Mouse (Mus musculus) liver, embryonic 14.5 days (tissue): ENCODE measurements around the gene Praf2.
A peak's percentile ranks its signal among the peaks of the same experiment; 100 is the strongest.

Experiments used
- CTCF ChIP-seq: IDR thresholded peaks from 2 replicates; pipeline ENCODE4 v1.5.1; 2016; ENCODE audit warnings: antibody characterized with exemption, low read depth, control low read depth
- EP300 ChIP-seq: IDR thresholded peaks from 2 replicates; pipeline ENCODE4 v1.6.1; 2016; ENCODE audit warnings: antibody characterized with exemption, low read depth

DNA sequence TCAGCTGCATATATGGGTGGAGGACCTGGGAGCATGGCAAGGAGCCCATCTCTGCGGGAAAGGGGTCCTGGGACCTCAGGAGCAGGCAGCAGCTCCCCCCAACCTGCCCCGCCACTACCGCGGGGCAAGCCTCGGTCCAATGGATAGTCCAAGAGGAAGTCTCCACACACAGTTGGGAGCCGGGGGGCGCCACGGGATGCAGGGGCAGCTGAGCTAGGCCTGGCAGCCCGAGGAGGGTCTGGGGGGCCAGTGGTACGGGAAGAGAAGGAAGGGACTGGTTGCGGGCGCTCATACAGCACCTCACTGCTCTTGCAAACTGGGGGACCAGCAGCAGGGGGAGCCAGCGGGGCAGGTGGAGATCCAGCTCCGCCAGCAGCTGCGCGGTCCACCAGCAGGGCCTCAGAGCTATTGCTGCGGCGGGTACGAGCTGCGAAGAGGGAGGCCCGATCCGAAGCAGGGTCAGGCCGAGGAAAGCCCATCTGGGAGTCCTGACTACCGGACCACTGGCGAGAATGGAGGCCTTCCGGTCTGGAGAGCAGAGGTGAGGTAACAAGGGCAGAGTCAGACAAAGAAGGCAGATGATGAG lies 5.4 kb downstream of the Praf2 start:
- TF ChIP-seq EP300 (no peak), CTCF (peak; percentile 88)
